Mouse (Mus musculus): ENCODE data around the gene Slc26a6. TPM values are rescaled to one million over a fixed set of nuclear protein-coding genes. Genes with fewer than 3 reads are reported as not detected.

Slc26a6 gene
- polyA plus RNA-seq (2014; fragmentation: Nextera tagmentation; extraction: Ambion mirVana) = 6.3 and 7.0 TPM in 2 replicates

GRCm38 (mm10) chr9:108852976-108853375 lies at the start of gene Slc26a6:
Gene Slc26a6, plus strand, starts transcription at chr9:108853283.
- Histone ChIP-seq H3K9ac (ENCODE audit: low read depth, low read length) (peak within 1 kb of the TSS; percentile 78), H3K36me3 (ENCODE audit: control insufficient read depth, insufficient read depth, low read length) (peaks cover 4% of the 10 kb centered on the region; the same call in 1 of the 2 replicates), H3K27me3 (ENCODE audit: control insufficient read depth, insufficient read depth, low read length) (peaks cover 3% of the 10 kb centered on the region; the same call in 1 of the 2 replicates), H3K4me3 (ENCODE audit: low read depth, low read length) (peak within 1 kb of the TSS; percentile 74), H3K4me1 (ENCODE audit: control insufficient read depth, insufficient read depth, low read length) (peaks cover 9% of the 10 kb centered on the region), H3K9me3 (replicated peaks; ENCODE audit: control insufficient read depth, low read length) (no peaks in the 10 kb centered on the region), H3K27ac (ENCODE audit: low read depth, low read length) (peak within 1 kb of the TSS; percentile 46; the same call in 1 of the 2 replicates), H3K4me2 (peak within 1 kb of the TSS; percentile 97)
- no peak for ATAC-seq (replicated peaks; ENCODE audit: insufficient number of reproducible peaks, low FRiP score, low TSS enrichment)
- WGBS (ENCODE audit: insufficient replicate concordance) = 89% methylated on average over 3 of the region's 3 CpGs

GRCm38 (mm10) chr9:108805768-108806167 lies 47.3 kb upstream of the Slc26a6 start:
- H3K9me3 ChIP-seq (replicated peaks; ENCODE audit: control insufficient read depth, low read length) = no peaks in the 10 kb centered on the region
- no peak overlapping the region for H3K9ac ChIP-seq (ENCODE audit: low read depth, low read length)
- no peak for ATAC-seq (replicated peaks; ENCODE audit: insufficient number of reproducible peaks, low FRiP score, low TSS enrichment)
- H3K4me1 ChIP-seq (ENCODE audit: control insufficient read depth, insufficient read depth, low read length) = peaks cover 28% of the 10 kb centered on the region
- peaks cover 22% of the 10 kb centered on the region for H3K36me3 ChIP-seq (ENCODE audit: control insufficient read depth, insufficient read depth, low read length)
- no peaks in the 10 kb centered on the region for H3K27me3 ChIP-seq (ENCODE audit: control insufficient read depth, insufficient read depth, low read length)
- no peak overlapping the region for H3K4me2 ChIP-seq
- 85% methylated on average over 8 of the region's 8 CpGs for WGBS (ENCODE audit: insufficient replicate concordance)
- no peak overlapping the region for H3K27ac ChIP-seq (ENCODE audit: low read depth, low read length)
- no peak overlapping the region for H3K4me3 ChIP-seq (ENCODE audit: low read depth, low read length)

GRCm38 (mm10) chr9:108806379-108806778 lies 46.7 kb upstream of the Slc26a6 start:
- Histone ChIP-seq H3K4me1 (ENCODE audit: control insufficient read depth, insufficient read depth, low read length) (peaks cover 28% of the 10 kb centered on the region), H3K4me2 (no peak overlapping the region), H3K27me3 (ENCODE audit: control insufficient read depth, insufficient read depth, low read length) (no peaks in the 10 kb centered on the region), H3K36me3 (ENCODE audit: control insufficient read depth, insufficient read depth, low read length) (peaks cover 22% of the 10 kb centered on the region), H3K9ac (ENCODE audit: low read depth, low read length) (no peak overlapping the region), H3K4me3 (ENCODE audit: low read depth, low read length) (no peak overlapping the region), H3K27ac (ENCODE audit: low read depth, low read length) (peak overlapping the region; percentile 4; the same call in 1 of the 2 replicates), H3K9me3 (replicated peaks; ENCODE audit: control insufficient read depth, low read length) (no peaks in the 10 kb centered on the region)
- ATAC-seq (replicated peaks; ENCODE audit: insufficient number of reproducible peaks, low FRiP score, low TSS enrichment) = no peak

- Histone ChIP-seq H3K36me3 (ENCODE audit: control insufficient read depth, insufficient read depth, low read length) (peaks cover 20% of the 10 kb centered on the region), H3K4me3 (ENCODE audit: low read depth, low read length) (no peak overlapping the region), H3K27ac (ENCODE audit: low read depth, low read length) (peak overlapping the region; percentile 4; the same call in 1 of the 2 replicates), H3K4me2 (no peak overlapping the region), H3K27me3 (ENCODE audit: control insufficient read depth, insufficient read depth, low read length) (no peaks in the 10 kb centered on the region), H3K9me3 (replicated peaks; ENCODE audit: control insufficient read depth, low read length) (no peaks in the 10 kb centered on the region), H3K4me1 (ENCODE audit: control insufficient read depth, insufficient read depth, low read length) (peaks cover 28% of the 10 kb centered on the region), H3K9ac (ENCODE audit: low read depth, low read length) (no peak overlapping the region; the same call in 1 of the 2 replicates)
- no peak for ATAC-seq (replicated peaks; ENCODE audit: insufficient number of reproducible peaks, low FRiP score, low TSS enrichment)
- WGBS (ENCODE audit: insufficient replicate concordance) = 50% methylated on average over 1 of the region's 1 CpGs
Observed at GRCm38 (mm10) chr9:108806831-108807230, 46.3 kb upstream of the Slc26a6 start.

GRCm38 (mm10) chr9:108807674-108808073 lies 45.4 kb upstream of the Slc26a6 start:
- Histone ChIP-seq H3K9ac (ENCODE audit: low read depth, low read length) (no peak overlapping the region; the same call in 1 of the 2 replicates), H3K4me2 (peak overlapping the region; percentile 93), H3K27me3 (ENCODE audit: control insufficient read depth, insufficient read depth, low read length) (no peaks in the 10 kb centered on the region), H3K9me3 (replicated peaks; ENCODE audit: control insufficient read depth, low read length) (no peaks in the 10 kb centered on the region), H3K4me1 (ENCODE audit: control insufficient read depth, insufficient read depth, low read length) (peaks cover 28% of the 10 kb centered on the region), H3K4me3 (ENCODE audit: low read depth, low read length) (no peak overlapping the region), H3K27ac (ENCODE audit: low read depth, low read length) (no peak overlapping the region), H3K36me3 (ENCODE audit: control insufficient read depth, insufficient read depth, low read length) (peaks cover 14% of the 10 kb centered on the region; the same call in 1 of the 2 replicates)
- ATAC-seq (replicated peaks; ENCODE audit: insufficient number of reproducible peaks, low FRiP score, low TSS enrichment) = no peak
- 67% methylated on average over 5 of the region's 5 CpGs for WGBS (ENCODE audit: insufficient replicate concordance)

GRCm38 (mm10) chr9:108808163-108808665 lies 44.9 kb upstream of the Slc26a6 start, which contains the start of gene Nckipsd:
Gene Nckipsd, plus strand, starts transcription at chr9:108808368.
- WGBS (ENCODE audit: insufficient replicate concordance) = under 1% methylated on average over 53 of the region's 62 CpGs
- peaks cover 28% of the 10 kb centered on the region for H3K4me1 ChIP-seq (ENCODE audit: control insufficient read depth, insufficient read depth, low read length)
- H3K36me3 ChIP-seq (ENCODE audit: control insufficient read depth, insufficient read depth, low read length) = peaks cover 14% of the 10 kb centered on the region; the same call in 1 of the 2 replicates
- peak within 1 kb of the TSS; percentile 30; the same call in 1 of the 2 replicates for H3K27ac ChIP-seq (ENCODE audit: low read depth, low read length)
- H3K4me3 ChIP-seq (ENCODE audit: low read depth, low read length) = peak within 1 kb of the TSS; percentile 76
- peak; percentile 88 for ATAC-seq (replicated peaks; ENCODE audit: insufficient number of reproducible peaks, low FRiP score, low TSS enrichment)
- H3K9me3 ChIP-seq (replicated peaks; ENCODE audit: control insufficient read depth, low read length) = no peaks in the 10 kb centered on the region
- H3K9ac ChIP-seq (ENCODE audit: low read depth, low read length) = peak within 1 kb of the TSS; percentile 87
- H3K27me3 ChIP-seq (ENCODE audit: control insufficient read depth, insufficient read depth, low read length) = no peaks in the 10 kb centered on the region
- H3K4me2 ChIP-seq = peak within 1 kb of the TSS; percentile 93

GRCm38 (mm10) chr9:108809188-108809587 lies 43.9 kb upstream of the Slc26a6 start:
- Histone ChIP-seq H3K36me3 (ENCODE audit: control insufficient read depth, insufficient read depth, low read length) (peaks cover 12% of the 10 kb centered on the region), H3K9ac (ENCODE audit: low read depth, low read length) (no peak overlapping the region), H3K27ac (ENCODE audit: low read depth, low read length) (no peak overlapping the region)

GRCm38 (mm10) chr9:108809723-108810122 lies 43.4 kb upstream of the Slc26a6 start:
- Histone ChIP-seq H3K4me2 (peak overlapping the region; percentile 93; the same call in 1 of the 2 replicates), H3K36me3 (ENCODE audit: control insufficient read depth, insufficient read depth, low read length) (peaks cover 12% of the 10 kb centered on the region), H3K9ac (ENCODE audit: low read depth, low read length) (no peak overlapping the region), H3K27ac (ENCODE audit: low read depth, low read length) (no peak overlapping the region), H3K4me1 (ENCODE audit: control insufficient read depth, insufficient read depth, low read length) (peaks cover 28% of the 10 kb centered on the region), H3K9me3 (replicated peaks; ENCODE audit: control insufficient read depth, low read length) (no peaks in the 10 kb centered on the region), H3K27me3 (ENCODE audit: control insufficient read depth, insufficient read depth, low read length) (no peaks in the 10 kb centered on the region), H3K4me3 (ENCODE audit: low read depth, low read length) (no peak overlapping the region)
- 84% methylated on average over 6 of the region's 6 CpGs for WGBS (ENCODE audit: insufficient replicate concordance)
- no peak for ATAC-seq (replicated peaks; ENCODE audit: insufficient number of reproducible peaks, low FRiP score, low TSS enrichment)

More at GRCm38 (mm10) chr9:108809188-108809587, 43.9 kb upstream of the Slc26a6 start:
- Histone ChIP-seq H3K4me3 (ENCODE audit: low read depth, low read length) (peak overlapping the region; percentile 76; the same call in 1 of the 2 replicates), H3K4me1 (ENCODE audit: control insufficient read depth, insufficient read depth, low read length) (peaks cover 28% of the 10 kb centered on the region), H3K27me3 (ENCODE audit: control insufficient read depth, insufficient read depth, low read length) (no peaks in the 10 kb centered on the region), H3K4me2 (peak overlapping the region; percentile 93), H3K9me3 (replicated peaks; ENCODE audit: control insufficient read depth, low read length) (no peaks in the 10 kb centered on the region)
- no peak for ATAC-seq (replicated peaks; ENCODE audit: insufficient number of reproducible peaks, low FRiP score, low TSS enrichment)
- 53% methylated on average over 5 of the region's 5 CpGs for WGBS (ENCODE audit: insufficient replicate concordance)

- Histone ChIP-seq H3K9ac (ENCODE audit: low read depth, low read length) (no peak overlapping the region), H3K4me3 (ENCODE audit: low read depth, low read length) (no peak overlapping the region), H3K27ac (ENCODE audit: low read depth, low read length) (no peak overlapping the region), H3K4me2 (no peak overlapping the region), H3K4me1 (ENCODE audit: control insufficient read depth, insufficient read depth, low read length) (peaks cover 28% of the 10 kb centered on the region), H3K9me3 (replicated peaks; ENCODE audit: control insufficient read depth, low read length) (no peaks in the 10 kb centered on the region), H3K27me3 (ENCODE audit: control insufficient read depth, insufficient read depth, low read length) (no peaks in the 10 kb centered on the region), H3K36me3 (ENCODE audit: control insufficient read depth, insufficient read depth, low read length) (peaks cover 13% of the 10 kb centered on the region; the same call in 1 of the 2 replicates)
- WGBS (ENCODE audit: insufficient replicate concordance) = 86% methylated on average over 5 of the region's 5 CpGs
- ATAC-seq (replicated peaks; ENCODE audit: insufficient number of reproducible peaks, low FRiP score, low TSS enrichment) = no peak
Observed at GRCm38 (mm10) chr9:108810516-108810915, 42.6 kb upstream of the Slc26a6 start.
